15 mouse cellular contexts compared by ENCODE assay signal in genomic region chr12:21123647-21124046, GRCm38 (mm10).
"Had no signal": no experiment of that assay in that cellular context is flagged by ENCODE, and none has a peak within 500 bp of the region (broad histone marks: within the 10 kb centered on the region; RNA-seq: fewer than 3 reads in every experiment).

No protein-coding gene starts in this region.

- H3K36me3 ChIP-seq: kidney, embryonic 15.5 days; limb, embryonic 12.5 days; liver, embryonic 15.5 days; lung, embryonic 15.5 days; midbrain, embryonic 13.5 days had no signal

- H3K9me3 ChIP-seq: kidney, embryonic 15.5 days; limb, embryonic 12.5 days; liver, embryonic 15.5 days; lung, embryonic 15.5 days had no signal

- H3K4me3 ChIP-seq: kidney, embryonic 15.5 days; limb, embryonic 12.5 days; liver, embryonic 15.5 days; lung, embryonic 15.5 days; midbrain, embryonic 13.5 days had no signal

- H3K27me3 ChIP-seq: kidney, embryonic 15.5 days; limb, embryonic 12.5 days; liver, embryonic 15.5 days; lung, embryonic 15.5 days; midbrain, embryonic 13.5 days had no signal

- H3K9ac ChIP-seq: kidney, embryonic 15.5 days; limb, embryonic 12.5 days; liver, embryonic 15.5 days; lung, embryonic 15.5 days; midbrain, embryonic 13.5 days had no signal

- H3K4me2 ChIP-seq: kidney, embryonic 15.5 days; limb, embryonic 12.5 days; liver, embryonic 15.5 days; lung, embryonic 15.5 days; midbrain, embryonic 13.5 days had no signal

- H3K27ac ChIP-seq: kidney, embryonic 15.5 days; limb, embryonic 12.5 days; liver, embryonic 15.5 days; lung, embryonic 15.5 days; macrophage; midbrain, embryonic 13.5 days had no signal

- ATAC-seq: intestine, embryonic 16.5 days; midbrain, embryonic 13.5 days had no signal

- DNase-seq: kidney, adult 2 months; kidney, postnatal 14 days; layer of hippocampus, adult 9-11 months; layer of hippocampus, postnatal 36 days; right cerebral cortex, adult 18-20 months; right cerebral cortex, postnatal 25 days; thymus, adult 18-20 months; thymus, postnatal 14 days had no signal
